Mouse (Mus musculus) forebrain, embryonic 12.5 days (tissue): Measurements from ENCODE around the gene Ccdc170. TPM values are rescaled to one million over a fixed set of nuclear protein-coding genes. Genes with fewer than 3 reads are reported as not detected.

Experiments
- ATAC-seq: fragments of 200-750 bp; cut with Nextera tagmentation; 2 replicates; pipeline ENCODE4 v1.8.0; 2017; ENCODE audit warnings: moderate TSS enrichment; ENCODE audit not compliant: low FRiP score
- H3K27ac ChIP-seq: fragments of 300-500 bp; sonication (generic); 2 replicates; pipeline ENCODE4 v1.5.1; 2016; ENCODE audit warnings: mild to moderate bottlenecking
- H3K27me3 ChIP-seq: fragments of 300-500 bp; sonication (generic); 2 replicates; pipeline ENCODE4 v1.6.1; 2016; ENCODE audit warnings: mild to moderate bottlenecking
- H3K36me3 ChIP-seq: fragments of 300-500 bp; sonication (generic); replicated peaks from 2 replicates; pipeline ENCODE4 v1.6.1; 2016; ENCODE audit warnings: mild to moderate bottlenecking
- H3K4me1 ChIP-seq: fragments of 300-500 bp; sonication (generic); 2 replicates; pipeline ENCODE4 v1.6.1; 2016
- H3K4me2 ChIP-seq: fragments of 300-500 bp; sonication (generic); 2 replicates; pipeline ENCODE4 v1.6.1; 2016; ENCODE audit warnings: mild to moderate bottlenecking, moderate library complexity
- H3K4me3 ChIP-seq: fragments of 300-500 bp; sonication (generic); replicated peaks from 2 replicates; pipeline ENCODE4 v1.5.1; 2016; ENCODE audit warnings: mild to moderate bottlenecking
- H3K9ac ChIP-seq: fragments of 300-500 bp; sonication (generic); 2 replicates; pipeline ENCODE4 v1.6.1; 2016; ENCODE audit warnings: mild to moderate bottlenecking
- H3K9me3 ChIP-seq: fragments of 300-500 bp; sonication (generic); 2 replicates; pipeline ENCODE4 v1.6.1; 2016
- WGBS: fragments of 180-500 bp; shearing (Covaris S2); methylation state at CpG from one replicate; pipeline ENCODE4 v1.1.7; 2016; 5-methylcytosine and 5-hydroxymethylcytosine counted together
- polyA plus RNA-seq: library from polyadenylated mRNA; unstranded; fragments of >200 nt; fragmentation: Nextera tagmentation; extraction: Ambion mirVana; gene quantifications from 2 replicates; pipeline ENCODE4 v1.2.1, GENCODE M21; 2016

Gene Ccdc170
- polyA plus RNA-seq, 1 experiment from 2014 or later = 0.10 TPM

DNA sequence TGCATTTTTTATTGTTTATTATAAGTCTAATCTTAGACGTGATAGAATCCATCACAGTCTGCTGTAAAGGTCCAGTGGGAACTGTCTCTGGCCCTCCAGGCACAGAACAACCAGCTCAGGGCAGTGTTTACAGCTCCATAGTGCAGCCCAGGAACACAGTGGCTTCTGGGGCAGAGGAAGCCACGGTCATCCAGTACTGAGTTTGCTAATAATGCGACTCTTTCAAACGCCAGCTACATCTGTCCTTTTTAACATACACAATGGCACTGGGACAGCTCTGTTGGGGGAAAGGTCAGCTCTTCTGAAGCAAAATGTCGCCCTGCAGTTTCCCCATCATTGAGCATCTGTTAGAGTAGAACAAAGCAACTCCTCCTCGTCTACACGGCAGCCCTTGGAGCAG lies 45.7 kb downstream of the Ccdc170 start:
- no peak overlapping the region for H3K27ac ChIP-seq
- H3K36me3 ChIP-seq = no peaks in the 10 kb centered on the region
- no peak for ATAC-seq

DNA sequence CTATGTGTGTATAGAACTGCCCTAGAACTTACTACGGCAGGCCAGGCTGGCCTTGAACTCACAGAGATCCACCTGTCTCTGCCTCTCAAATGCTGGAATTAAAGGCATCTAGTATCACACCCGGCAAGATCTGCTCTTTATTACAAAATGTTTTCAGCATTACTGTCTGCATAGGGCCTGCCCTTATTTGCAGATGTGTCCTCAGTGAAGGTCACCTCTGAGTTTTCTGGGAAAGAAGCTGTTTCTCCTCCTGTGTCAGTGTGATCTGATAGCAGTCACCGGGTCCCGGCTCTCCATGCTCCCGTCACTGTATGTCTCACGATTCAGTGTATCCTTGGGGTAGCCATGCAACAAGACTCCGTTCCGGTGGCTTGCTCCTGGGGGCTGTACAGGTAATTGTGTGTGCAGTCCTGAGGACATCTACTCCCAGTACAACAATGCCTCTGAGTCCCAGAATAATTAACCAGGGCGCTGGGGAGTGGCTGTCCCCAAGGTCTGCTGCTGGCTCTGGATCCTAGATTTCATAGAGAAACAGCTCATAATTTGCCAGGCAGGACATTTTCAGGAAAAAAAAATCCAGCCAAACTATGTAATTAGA lies 48.4 kb downstream of the Ccdc170 start:
- Histone ChIP-seq H3K27ac (no peak overlapping the region), H3K4me1 (peaks cover 4% of the 10 kb centered on the region; the same call in 1 of the 2 replicates), H3K27me3 (no peaks in the 10 kb centered on the region), H3K4me3 (no peak overlapping the region), H3K36me3 (no peaks in the 10 kb centered on the region), H3K9ac (no peak overlapping the region), H3K9me3 (no peaks in the 10 kb centered on the region), H3K4me2 (no peak overlapping the region)
- WGBS = 93% methylated on average over 9 of the region's 9 CpGs
- ATAC-seq = no peak

More for the DNA sequence above, 45.7 kb downstream of the Ccdc170 start:
- H3K27me3 ChIP-seq = no peaks in the 10 kb centered on the region
- WGBS = 22% methylated on average over 7 of the region's 7 CpGs
- no peak overlapping the region for H3K4me2 ChIP-seq
- no peak overlapping the region for H3K9ac ChIP-seq
- no peak overlapping the region for H3K4me3 ChIP-seq
- H3K9me3 ChIP-seq = no peaks in the 10 kb centered on the region
- peaks cover 4% of the 10 kb centered on the region; the same call in 1 of the 2 replicates for H3K4me1 ChIP-seq

DNA sequence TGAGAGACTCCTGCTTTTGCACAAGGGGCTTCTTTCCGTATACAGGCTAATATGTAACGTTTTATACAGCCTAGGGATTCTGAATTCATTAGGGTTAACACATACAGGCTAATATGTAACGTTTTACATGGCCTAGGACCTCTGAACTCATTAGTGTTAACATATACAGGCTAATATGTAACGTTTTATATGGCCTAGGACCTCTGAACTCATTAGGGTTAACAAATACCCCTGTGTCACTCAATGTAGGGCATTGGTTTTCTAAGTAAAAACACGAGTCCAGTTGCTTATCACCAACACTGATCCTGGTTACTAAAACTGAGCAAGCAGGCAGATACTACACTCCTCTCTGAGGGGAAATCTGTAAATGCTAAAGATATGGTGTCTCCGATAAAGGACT lies 49.6 kb downstream of the Ccdc170 start:
- H3K4me2 ChIP-seq = no peak overlapping the region
- WGBS = 75% methylated on average over 6 of the region's 6 CpGs
- no peaks in the 10 kb centered on the region for H3K36me3 ChIP-seq
- no peak overlapping the region for H3K9ac ChIP-seq
- H3K27me3 ChIP-seq = no peaks in the 10 kb centered on the region
- H3K4me1 ChIP-seq = peaks cover 4% of the 10 kb centered on the region; the same call in 1 of the 2 replicates
- no peaks in the 10 kb centered on the region for H3K9me3 ChIP-seq
- ATAC-seq = no peak
- no peak overlapping the region for H3K4me3 ChIP-seq
- H3K27ac ChIP-seq = no peak overlapping the region

DNA sequence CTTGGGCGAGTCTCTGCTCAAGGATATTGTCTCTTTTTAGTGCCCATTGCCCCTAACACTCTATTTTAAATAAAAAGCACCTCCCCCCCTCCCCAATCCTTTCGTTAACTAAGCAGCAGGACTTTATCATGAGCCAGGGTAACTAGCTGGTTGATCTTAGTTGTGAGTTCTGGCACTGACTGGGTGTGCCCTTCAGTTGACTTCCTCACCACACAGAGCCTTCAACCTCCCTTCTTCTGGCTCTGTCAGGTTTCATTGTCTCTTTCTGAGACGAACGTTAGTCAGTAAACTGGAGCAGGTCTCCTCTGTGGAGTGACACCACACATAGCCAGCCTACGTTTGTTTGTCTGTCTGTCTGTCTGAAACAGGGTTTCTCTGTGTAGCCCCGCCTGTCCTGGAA lies 50.4 kb downstream of the Ccdc170 start:
- H3K9me3 ChIP-seq = no peaks in the 10 kb centered on the region
- no peak overlapping the region for H3K4me3 ChIP-seq
- no peak for ATAC-seq
- no peaks in the 10 kb centered on the region for H3K36me3 ChIP-seq
- H3K27me3 ChIP-seq = no peaks in the 10 kb centered on the region
- H3K4me1 ChIP-seq = peaks cover 4% of the 10 kb centered on the region; the same call in 1 of the 2 replicates
- WGBS = 76% methylated on average over 6 of the region's 6 CpGs
- no peak overlapping the region for H3K9ac ChIP-seq
- no peak overlapping the region for H3K27ac ChIP-seq
- H3K4me2 ChIP-seq = no peak overlapping the region

DNA sequence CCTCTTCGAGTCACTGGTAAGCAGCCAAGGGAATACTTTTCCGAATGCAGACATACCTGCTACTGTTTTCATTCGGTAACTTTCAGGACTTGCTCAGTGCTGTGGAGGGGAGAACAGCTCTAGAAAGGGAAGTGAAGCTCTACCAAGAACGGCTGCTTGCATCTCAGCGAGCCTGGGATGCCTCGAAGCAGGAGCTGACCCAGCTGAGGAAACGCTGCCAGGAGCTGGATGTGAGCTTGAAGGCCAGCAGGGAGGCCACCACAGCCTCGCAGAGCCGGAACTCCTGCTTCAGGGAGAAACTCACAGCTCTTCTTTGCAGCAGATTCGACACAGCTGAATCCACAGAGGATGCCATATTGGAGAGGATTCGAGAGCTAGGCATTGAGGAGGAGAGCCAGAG lies 51.6 kb downstream of the Ccdc170 start:
- no peak overlapping the region for H3K4me2 ChIP-seq
- no peaks in the 10 kb centered on the region for H3K4me1 ChIP-seq
- H3K27me3 ChIP-seq = no peaks in the 10 kb centered on the region
- H3K36me3 ChIP-seq = no peaks in the 10 kb centered on the region
- WGBS = 87% methylated on average over 11 of the region's 11 CpGs
- H3K27ac ChIP-seq = no peak overlapping the region
- H3K9ac ChIP-seq = no peak overlapping the region
- H3K4me3 ChIP-seq = no peak overlapping the region
- no peak for ATAC-seq
- no peaks in the 10 kb centered on the region for H3K9me3 ChIP-seq

DNA sequence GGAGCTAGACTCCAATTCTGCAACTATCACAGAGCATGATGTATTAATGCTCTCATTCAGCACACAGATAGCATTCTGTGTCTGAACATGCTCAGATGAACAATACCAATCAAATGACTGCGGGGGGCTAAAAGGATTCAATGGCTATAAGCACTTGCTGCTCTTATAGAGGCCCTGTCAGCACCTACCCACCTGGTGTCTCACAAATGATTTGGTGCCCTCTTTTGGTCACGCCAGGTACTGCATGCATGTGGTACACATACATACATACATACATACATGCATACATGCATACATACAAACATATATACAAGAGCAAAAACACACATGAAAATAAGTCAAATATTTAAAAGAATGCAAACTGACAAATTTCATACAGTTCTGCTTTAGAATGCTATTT lies 63.2 kb downstream of the Ccdc170 start:
- no peak overlapping the region for H3K9ac ChIP-seq
- no peaks in the 10 kb centered on the region for H3K27me3 ChIP-seq
- H3K4me3 ChIP-seq = no peak overlapping the region
- no peaks in the 10 kb centered on the region for H3K36me3 ChIP-seq
- H3K9me3 ChIP-seq = peaks cover 5% of the 10 kb centered on the region; the same call in 1 of the 2 replicates
- H3K27ac ChIP-seq = no peak overlapping the region
- WGBS = 98% methylated on average over 2 of the region's 2 CpGs
- H3K4me1 ChIP-seq = no peaks in the 10 kb centered on the region
- H3K4me2 ChIP-seq = no peak overlapping the region
- no peak for ATAC-seq

DNA sequence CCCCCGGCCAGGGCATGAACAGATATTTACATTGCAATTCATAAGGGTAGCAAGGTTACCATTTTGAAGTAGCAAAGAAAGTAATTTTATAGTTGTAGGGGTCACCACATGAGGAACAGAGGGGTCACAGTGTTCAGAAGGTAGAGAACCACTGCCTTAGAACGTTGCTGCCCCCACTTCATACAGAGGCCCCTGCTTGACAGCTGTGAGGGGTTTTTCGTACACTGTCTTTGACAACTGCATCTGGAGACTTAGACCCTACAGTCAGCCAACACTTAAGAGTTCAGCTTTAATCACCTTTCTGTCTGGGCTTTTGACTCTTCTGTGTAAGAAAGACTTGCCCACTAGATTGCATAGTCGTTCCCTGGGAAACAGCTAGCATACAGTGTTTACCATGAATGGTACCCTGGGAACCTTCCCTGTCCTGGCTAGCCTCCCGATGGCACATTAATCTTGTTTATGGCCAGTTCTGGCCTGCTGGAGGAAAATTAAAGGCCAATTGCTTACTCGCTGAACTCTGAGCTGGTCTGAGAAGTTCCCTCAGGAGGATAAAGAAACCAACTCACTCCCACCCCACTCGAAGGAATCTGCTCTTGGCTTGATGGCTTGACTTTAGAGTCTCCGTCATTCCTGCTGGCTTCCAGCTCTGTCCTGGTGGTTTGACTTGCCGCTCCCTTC lies 71.3 kb downstream of the Ccdc170 start:
- Histone ChIP-seq H3K4me1 (no peaks in the 10 kb centered on the region), H3K4me3 (no peak overlapping the region), H3K9me3 (no peaks in the 10 kb centered on the region), H3K27ac (no peak overlapping the region), H3K27me3 (no peaks in the 10 kb centered on the region), H3K4me2 (no peak overlapping the region), H3K36me3 (no peaks in the 10 kb centered on the region), H3K9ac (no peak overlapping the region)
- ATAC-seq = no peak
- WGBS = 83% methylated on average over 9 of the region's 9 CpGs

DNA sequence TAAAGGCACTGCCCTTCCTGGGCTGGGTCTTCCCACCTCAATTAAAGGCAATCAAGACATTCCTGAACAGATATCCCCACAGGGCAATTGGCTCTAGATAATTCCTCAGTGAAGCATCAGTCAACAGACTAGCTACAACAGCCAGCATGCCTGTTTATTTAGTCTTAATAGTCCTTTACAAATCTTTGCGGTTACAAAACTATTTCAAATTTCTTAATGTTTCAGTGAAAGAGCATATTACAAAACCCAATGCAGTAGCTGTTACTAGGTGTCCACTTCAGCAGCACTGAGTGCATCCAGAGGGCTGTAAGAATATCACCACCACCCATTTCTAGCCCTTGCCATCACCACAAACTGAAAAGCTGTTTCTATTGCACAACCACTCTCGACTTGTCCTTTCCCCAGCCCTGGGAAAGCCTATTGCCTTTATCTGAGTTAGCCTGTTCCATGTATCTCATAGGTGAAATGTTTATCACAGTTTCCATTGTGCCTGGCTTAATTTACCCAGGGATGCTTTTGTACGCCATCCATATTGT lies 74.6 kb downstream of the Ccdc170 start:
- H3K27me3 ChIP-seq = no peaks in the 10 kb centered on the region
- no peak for ATAC-seq
- 93% methylated on average over 3 of the region's 3 CpGs for WGBS
- H3K4me2 ChIP-seq = no peak overlapping the region
- no peak overlapping the region for H3K9ac ChIP-seq
- no peaks in the 10 kb centered on the region for H3K4me1 ChIP-seq
- H3K36me3 ChIP-seq = no peaks in the 10 kb centered on the region
- H3K9me3 ChIP-seq = no peaks in the 10 kb centered on the region
- no peak overlapping the region for H3K27ac ChIP-seq
- no peak overlapping the region for H3K4me3 ChIP-seq

DNA sequence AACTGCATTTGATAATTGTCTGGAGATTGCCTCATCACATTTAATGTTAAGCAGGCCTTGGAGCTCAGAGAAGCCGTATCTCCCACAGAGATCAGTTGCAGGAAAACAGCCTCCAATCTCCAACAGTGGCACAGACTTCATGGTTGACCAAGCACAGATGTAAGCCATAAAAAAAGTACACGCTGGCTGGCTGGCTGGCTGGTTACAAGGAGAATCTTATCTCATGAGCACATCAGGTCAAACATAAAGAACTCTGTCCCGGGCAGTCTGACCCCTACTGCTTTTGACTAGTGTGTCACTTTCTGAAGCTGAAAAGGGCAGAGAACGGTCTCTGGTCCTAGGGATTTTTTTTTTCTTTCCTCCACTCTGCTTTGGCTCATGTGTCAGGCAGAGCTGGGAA lies 76.8 kb downstream of the Ccdc170 start:
- no peak overlapping the region for H3K27ac ChIP-seq
- no peak for ATAC-seq
- H3K9ac ChIP-seq = no peak overlapping the region
- no peaks in the 10 kb centered on the region for H3K9me3 ChIP-seq
- WGBS = 55% methylated on average over 4 of the region's 4 CpGs
- H3K27me3 ChIP-seq = no peaks in the 10 kb centered on the region
- H3K4me1 ChIP-seq = no peaks in the 10 kb centered on the region
- H3K4me2 ChIP-seq = no peak overlapping the region
- no peak overlapping the region for H3K4me3 ChIP-seq
- no peaks in the 10 kb centered on the region for H3K36me3 ChIP-seq

DNA sequence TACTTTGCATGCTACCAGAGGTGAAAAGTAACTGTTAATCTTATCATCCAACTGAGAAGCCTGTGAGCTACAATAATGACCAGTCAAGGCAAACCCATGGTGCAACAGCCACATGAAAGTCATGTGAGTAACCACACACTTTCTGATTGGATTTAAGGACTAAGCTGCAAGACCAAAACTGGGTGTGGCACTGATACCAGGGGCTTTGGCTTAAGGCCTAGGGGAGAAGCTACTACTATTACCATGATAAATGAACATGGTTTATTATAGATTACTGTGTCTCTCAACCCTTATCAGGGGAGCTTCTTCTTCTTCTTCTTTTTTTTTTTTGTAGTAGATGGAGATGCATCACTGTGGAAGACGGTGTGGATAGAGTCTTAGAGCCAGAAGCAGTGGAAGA lies 82.8 kb downstream of the Ccdc170 start:
- no peak overlapping the region for H3K4me2 ChIP-seq
- H3K9me3 ChIP-seq = no peaks in the 10 kb centered on the region
- H3K9ac ChIP-seq = no peak overlapping the region
- no peak for ATAC-seq
- H3K27ac ChIP-seq = no peak overlapping the region
- H3K4me3 ChIP-seq = no peak overlapping the region
- no peaks in the 10 kb centered on the region for H3K36me3 ChIP-seq
- H3K4me1 ChIP-seq = no peaks in the 10 kb centered on the region
- WGBS = 88% methylated on average over 1 of the region's 1 CpGs
- no peaks in the 10 kb centered on the region for H3K27me3 ChIP-seq

DNA sequence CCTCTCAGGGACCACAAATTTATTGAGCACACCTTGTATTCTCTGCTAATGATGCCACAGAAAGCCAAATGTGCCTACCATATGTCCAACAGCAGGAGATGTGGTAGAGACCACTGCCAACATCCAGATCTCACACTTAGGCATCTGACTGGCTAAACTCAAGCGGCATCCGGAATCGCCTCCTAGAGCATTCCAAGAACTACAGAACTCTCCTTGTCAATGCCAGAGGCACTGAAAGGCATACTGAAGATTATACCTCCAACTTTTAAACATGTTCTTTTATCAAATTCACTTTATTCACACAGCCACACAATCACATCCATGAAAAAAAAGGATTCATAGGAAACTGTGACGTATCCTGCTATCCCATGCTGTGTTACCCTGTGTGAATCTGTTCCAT lies 88.5 kb downstream of the Ccdc170 start:
- ATAC-seq = no peak

DNA sequence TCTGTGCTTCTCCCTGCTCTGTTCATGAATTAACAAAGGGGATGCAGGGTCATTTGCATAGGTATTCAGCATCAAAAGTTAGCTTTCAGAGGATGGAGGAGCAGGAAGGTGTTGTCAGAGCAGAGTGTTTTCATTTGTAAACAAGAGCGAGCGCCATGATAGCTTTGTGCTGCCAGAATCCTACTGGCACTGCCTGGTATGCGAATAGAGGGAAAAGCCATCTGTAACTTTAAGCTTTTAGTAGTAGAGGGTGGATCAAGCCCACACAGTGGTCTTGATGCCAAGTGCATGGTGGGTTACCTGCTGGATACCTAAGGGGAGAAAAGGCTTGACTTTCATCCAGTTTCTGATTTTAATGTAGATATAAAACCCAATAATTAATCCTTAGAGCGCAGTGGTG lies 89.0 kb downstream of the Ccdc170 start:
- no peaks in the 10 kb centered on the region for H3K27me3 ChIP-seq
- H3K4me2 ChIP-seq = no peak overlapping the region
- no peak overlapping the region for H3K9ac ChIP-seq
- no peak overlapping the region for H3K27ac ChIP-seq
- H3K9me3 ChIP-seq = no peaks in the 10 kb centered on the region
- 70% methylated on average over 4 of the region's 4 CpGs for WGBS
- ATAC-seq = no peak
- no peaks in the 10 kb centered on the region for H3K4me1 ChIP-seq
- no peak overlapping the region for H3K4me3 ChIP-seq
- no peaks in the 10 kb centered on the region for H3K36me3 ChIP-seq

More for the DNA sequence above, 88.5 kb downstream of the Ccdc170 start:
- Histone ChIP-seq H3K4me2 (no peak overlapping the region), H3K36me3 (no peaks in the 10 kb centered on the region), H3K4me1 (no peaks in the 10 kb centered on the region), H3K27me3 (no peaks in the 10 kb centered on the region), H3K27ac (no peak overlapping the region), H3K9me3 (no peaks in the 10 kb centered on the region), H3K4me3 (no peak overlapping the region), H3K9ac (no peak overlapping the region)
- 95% methylated on average over 4 of the region's 4 CpGs for WGBS

DNA sequence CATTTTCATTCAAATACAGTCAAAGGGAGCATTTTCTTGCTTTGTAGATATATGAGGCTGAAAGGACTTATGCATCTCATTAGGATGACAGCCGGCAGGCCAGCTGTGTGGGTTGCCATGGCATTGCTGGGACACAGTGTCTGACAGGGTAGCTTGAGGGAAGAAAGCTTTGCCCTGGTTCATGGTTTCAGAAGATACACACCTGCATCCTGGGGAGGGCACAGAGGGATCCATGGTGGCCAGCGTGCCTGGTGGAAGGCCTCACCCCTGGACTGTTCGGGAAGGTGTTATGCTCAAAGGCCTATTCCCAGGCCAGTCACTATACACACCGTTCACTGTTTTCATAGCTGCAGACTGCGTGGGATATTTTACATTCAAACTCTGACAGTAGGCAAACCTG lies 99.6 kb downstream of the Ccdc170 start:
- no peak overlapping the region for H3K4me2 ChIP-seq
- no peak overlapping the region for H3K9ac ChIP-seq
- H3K36me3 ChIP-seq = no peaks in the 10 kb centered on the region
- H3K27me3 ChIP-seq = no peaks in the 10 kb centered on the region
- H3K4me3 ChIP-seq = no peak overlapping the region
- 77% methylated on average over 5 of the region's 5 CpGs for WGBS
- no peaks in the 10 kb centered on the region for H3K9me3 ChIP-seq
- no peak overlapping the region for H3K27ac ChIP-seq
- no peaks in the 10 kb centered on the region for H3K4me1 ChIP-seq
- ATAC-seq = peak; percentile 64; the same call in 1 of the 2 replicates
